Mouse (Mus musculus) CD8-positive naive resting alpha-beta T cell, adult 2 months (primary cell): ENCODE measurements around the gene Gm26938.

Experiments used
- DNase-seq, 2 experiments: peaks; one replicate each; pipeline ENCODE4 v3.0.0; 2022; ENCODE audit warnings: low read depth in 2 of 2, low spot score in 2 of 2

The Gm26938 gene

DNA sequence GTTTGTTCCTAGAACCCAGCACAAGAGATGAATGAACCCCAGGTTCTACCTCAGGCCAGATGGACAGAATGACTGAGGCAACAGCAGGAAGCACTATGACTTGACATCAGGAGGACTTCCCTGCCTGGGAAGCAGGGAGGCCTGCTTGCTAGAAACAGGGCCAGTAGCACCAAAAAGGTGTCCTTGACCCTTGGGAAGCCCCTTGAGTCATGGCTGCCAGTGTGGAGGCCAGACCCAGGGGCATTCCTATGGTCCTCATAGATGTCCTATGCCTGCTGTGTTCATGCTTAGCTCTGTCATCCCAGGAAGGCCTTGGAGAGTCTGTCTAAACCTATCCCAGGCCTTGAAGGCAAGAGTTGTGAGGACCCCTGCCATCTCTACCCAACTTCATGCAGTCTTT is 9.8 kb downstream of the Gm26938 start:
- no peak for DNase-seq

- DNase-seq = no peak
Measured at GRCm38 (mm10) chr5:139815964-139816363, 10.2 kb downstream of the Gm26938 start.

GRCm38 (mm10) chr5:139813963-139814381 is 12.2 kb downstream of the Gm26938 start:
- no peak for DNase-seq

DNA sequence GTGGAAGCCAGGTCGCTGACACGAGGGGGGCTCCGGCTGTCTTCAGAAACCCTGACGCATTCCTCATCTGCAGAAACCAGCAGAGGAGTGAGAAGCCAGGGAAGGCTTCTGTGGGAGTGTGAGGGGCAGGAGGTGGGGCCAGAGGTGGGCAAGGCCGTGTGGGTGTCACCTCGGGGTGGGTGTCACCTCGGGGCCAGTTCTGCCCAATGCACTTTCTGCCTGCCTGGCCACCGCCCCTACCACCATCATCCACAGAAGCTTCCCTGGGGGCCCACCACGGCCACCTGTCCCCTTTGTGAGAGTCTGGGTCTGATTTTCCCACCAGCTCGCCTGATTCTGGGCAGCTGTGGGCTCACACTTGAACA is 13.1 kb downstream of the Gm26938 start:
- no peak for DNase-seq

DNA sequence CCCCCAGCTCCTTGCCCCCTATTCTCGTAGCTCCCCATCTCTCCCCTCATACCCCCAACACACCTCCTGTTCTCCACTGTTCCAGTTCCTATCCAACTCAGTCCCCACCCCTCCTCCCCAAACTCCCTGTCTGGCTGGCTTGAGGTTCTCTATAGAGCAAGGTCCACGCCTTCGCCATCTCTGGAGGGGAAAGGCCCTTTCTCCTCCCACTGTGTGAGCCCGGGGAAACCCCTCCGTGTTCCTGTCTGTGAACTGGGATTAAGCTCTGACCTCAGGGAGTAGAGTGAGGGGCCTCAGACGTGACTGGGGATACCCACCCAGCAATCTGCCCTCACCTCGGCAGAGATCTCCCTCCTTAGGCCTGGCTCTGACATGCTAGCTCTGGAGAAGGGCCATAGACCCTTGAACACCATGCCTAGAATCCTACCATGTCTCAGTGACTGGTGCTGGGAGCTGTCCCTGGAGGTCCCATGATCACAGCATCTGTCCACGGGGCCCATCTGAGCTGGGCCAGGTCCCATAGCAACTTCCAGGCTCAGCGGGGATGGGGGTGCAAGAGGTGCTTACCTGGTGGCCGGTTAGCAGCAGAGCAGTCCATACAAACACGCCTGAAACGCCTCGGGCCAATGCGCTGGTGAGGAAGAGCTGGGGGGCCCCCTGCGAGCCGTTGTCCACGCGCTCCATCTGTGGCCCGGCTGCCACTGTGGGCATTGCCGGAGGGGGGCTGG is 13.6 kb downstream of the Gm26938 start:
- no peak for DNase-seq

DNA sequence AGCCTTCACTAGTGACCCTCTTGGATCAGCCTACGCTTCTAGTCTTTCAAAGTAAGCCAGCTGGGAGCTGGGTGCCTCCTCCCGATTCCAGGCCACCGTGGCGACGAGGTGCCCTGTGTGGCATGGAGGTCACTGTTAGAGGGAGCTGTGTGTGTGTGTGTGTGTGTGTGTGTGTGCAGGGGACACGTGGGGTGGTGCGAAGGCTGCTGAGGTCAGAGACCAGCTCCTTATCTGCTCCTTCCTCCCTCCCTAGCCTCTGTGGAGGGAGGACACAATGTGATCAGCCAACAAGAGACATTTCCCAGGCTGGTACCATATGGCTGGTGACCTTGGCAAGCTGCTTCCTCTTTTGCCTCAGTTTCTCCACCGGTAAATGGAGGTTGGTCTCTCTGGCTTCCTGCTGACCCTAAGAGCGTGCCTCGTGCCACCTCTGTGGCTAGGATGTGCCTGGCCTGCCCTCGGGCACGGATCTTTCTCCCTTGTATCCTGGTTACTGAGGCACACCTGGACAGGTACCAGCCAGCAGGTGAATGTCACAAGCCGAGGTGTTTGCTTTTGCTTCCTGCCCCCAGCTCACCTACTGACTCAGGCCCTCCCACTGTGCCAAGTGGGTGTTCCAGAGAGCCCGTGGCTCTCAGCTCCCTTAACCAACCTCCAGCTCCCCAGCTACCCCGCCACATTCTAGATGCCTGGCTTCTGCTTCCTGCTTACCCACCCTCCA is 14.4 kb downstream of the Gm26938 start:
- DNase-seq = no peak

DNA sequence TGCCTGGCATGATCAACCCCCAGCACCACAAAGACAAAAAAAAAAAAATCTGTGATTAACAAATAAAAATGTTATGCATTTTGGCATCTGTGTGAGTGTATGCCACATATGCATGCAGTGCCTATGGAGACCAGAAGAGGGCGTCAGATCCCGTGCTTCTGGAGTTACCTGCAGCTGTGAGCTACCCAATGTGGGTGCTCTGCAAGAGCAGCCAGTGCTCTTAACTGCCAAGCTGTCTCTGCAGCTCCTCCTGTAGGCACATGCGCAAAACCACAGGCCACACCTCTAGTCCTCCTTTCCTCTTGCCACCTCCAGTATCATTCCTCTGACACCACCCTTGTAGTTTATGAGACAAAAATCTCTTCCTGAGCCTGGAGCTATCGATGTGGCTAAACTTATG is 16.8 kb downstream of the Gm26938 start:
- no peak for DNase-seq

DNA sequence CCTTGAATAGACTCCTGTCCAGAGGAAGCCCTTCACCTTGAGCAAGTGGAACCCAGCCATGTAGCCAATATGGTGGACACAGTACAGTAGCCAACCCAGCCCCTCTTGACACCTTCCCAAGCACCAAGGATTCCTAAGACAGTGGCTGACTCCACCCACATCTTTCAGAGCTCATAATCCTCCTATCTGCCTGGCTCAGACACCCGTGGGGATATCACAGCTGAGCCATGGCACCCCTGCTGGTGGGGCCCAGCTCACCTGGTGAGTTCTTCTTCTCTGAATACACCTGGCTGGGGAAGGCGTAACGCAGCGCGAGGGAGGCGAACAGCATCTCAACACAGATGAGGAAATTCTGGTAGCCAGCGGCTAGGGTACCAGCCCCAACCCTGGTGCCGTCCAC is 20.3 kb downstream of the Gm26938 start:
- DNase-seq = no peak

- no peak for DNase-seq
Measured at GRCm38 (mm10) chr5:139804573-139805111, 21.6 kb downstream of the Gm26938 start.

DNA sequence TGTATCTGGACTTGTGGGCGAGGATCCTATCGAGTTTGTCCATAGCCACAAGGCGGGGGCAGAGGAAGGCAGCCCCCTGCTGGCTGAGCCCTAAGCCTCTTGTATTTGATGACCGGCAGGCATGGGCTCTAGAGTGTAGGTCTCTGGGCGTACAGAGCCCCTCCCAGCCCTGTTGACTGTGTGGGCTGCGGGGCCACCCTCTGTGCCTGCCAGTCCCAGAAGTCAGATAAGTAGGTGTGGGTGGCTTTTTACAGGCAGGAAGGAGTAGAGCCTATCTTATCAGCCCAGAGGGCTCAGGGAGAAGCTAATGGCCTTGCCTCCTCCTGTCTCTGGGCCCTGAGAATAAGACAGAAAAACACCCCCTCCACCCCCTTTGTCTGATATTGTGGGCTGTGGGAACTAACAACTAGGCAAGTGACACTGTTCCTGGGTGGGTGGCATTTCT is 22.1 kb downstream of the Gm26938 start:
- DNase-seq = no peak

DNA sequence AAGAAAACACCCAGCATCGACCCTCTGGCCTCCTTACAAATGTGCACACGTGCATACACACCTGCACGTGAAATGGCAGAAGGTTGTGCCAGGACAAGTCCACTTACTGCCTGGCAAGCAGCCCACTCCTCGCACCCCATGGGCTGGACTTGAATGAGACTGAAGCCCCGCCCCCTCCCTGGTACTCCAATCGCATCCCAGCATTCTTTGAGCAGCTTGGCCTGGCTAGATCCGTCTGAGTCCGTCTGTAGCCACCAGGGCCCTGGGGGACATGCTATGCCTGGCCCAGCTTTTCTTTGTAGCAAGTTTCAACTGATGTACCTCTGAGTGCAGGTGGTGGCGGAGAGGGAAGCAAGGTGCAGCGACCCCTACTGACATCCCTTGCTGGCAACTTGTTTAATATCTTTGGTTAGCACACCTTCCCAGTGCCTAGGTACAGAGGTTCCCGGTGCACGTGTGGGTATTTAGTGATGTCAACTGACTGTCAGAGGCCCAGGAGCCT is 22.6 kb downstream of the Gm26938 start:
- peak in 1 of 2 experiments; percentile 27 for DNase-seq

GRCm38 (mm10) chr5:139803165-139803564 is 23.0 kb downstream of the Gm26938 start:
- DNase-seq = no peak

DNA sequence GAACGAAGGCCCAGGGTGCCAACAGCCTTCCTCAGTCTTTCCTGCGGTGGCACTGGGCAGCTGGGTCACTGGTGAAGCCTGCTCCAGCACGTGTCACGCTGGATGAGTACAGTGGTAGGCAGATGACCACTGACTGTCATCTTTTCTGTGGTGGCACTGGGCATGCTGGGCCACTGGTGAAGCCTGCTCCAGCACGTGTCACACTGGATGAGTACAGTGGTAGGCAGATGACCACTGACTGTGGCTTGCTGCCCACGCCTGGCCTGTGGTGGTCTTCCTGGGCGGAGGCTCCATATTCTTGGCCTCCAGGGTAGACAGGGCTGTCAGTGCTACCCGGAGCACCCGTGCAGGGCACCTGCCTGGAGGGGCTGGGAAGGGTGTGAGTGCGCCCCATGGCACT is 24.3 kb downstream of the Gm26938 start:
- DNase-seq = no peak

- DNase-seq = no peak
Measured at GRCm38 (mm10) chr5:139801231-139801630, 25.0 kb downstream of the Gm26938 start.

DNA sequence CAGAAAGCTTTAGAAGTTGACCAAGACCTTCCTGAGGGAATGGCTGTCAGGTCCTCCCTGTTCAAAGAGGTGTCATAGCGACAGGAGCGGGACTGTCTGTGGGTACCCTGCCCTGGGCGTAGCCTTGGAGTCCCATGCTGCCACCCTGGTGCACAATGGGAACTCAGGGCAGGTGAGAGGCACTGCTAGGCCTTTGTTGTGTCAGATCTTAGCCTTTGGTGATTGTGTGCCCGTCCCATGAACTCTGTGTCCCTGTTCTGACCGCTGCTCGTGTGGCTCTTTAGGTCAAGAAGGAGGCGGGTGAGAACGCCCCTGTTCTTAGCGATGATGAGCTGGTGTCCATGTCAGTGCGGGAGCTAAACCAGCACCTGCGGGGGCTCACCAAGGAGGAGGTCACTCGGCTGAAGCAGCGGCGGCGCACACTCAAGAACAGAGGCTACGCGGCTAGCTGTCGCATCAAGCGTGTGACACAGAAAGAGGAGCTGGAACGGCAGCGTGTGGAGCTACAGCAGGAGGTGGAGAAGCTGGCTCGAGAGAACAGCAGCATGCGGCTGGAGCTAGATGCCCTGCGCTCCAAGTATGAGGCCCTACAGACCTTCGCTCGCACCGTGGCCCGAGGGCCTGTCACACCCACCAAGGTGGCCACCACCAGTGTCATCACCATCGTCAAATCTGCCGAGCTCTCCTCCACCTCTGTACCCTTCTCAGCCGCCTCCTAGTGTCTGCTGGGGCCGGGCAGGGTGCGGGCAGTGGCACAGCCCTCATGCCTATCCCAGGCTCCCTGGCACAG is 26.2 kb downstream of the Gm26938 start:
- no peak for DNase-seq

DNA sequence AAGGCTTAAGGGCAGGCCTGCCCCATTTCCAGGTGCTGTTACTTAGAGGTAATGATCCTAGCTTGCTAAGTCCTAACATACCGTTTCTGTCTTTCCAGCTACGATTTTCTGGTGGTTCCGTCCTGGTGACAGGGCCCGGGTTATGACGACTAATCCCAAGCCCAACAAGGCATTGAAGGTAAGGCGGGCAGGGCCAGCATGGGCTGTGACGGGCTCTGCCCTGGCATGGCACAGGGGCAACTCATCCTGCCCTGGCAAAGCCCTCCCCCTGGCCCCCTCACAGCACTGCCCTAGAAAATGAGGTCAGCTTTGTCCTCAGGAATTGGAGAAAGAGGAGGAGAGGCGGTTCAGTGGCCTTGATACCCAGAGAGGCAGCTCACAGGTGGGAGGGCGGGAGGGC is 27.2 kb downstream of the Gm26938 start:
- DNase-seq = no peak

GRCm38 (mm10) chr5:139798168-139798900 is 27.9 kb downstream of the Gm26938 start:
- DNase-seq = no peak

- DNase-seq = no peak
Measured at GRCm38 (mm10) chr5:139797473-139798167, 28.6 kb downstream of the Gm26938 start.

GRCm38 (mm10) chr5:139796900-139797299 is 29.3 kb downstream of the Gm26938 start:
- no peak for DNase-seq

GRCm38 (mm10) chr5:139796001-139796620 is 30.1 kb downstream of the Gm26938 start:
- DNase-seq = no peak
